Mouse (Mus musculus) inflammation-experienced regulatory T-cells, adult 6 months (primary cell): Measurements from ENCODE around the gene Lrrc59. TPM values are rescaled to one million over a fixed set of nuclear protein-coding genes. Genes with fewer than 3 reads are reported as not detected.
"Not testable (repeated sequence)": the region's sequence is repeated elsewhere in the genome, so short reads cannot be mapped to it uniquely, and the experiment has no call there.

Experiments
- ATAC-seq: one replicate; pipeline ENCODE4 v1.8.0; 2017
- polyA plus RNA-seq, 3 experiments: library from polyadenylated mRNA; unstranded; fragments of 100-300 nt; shearing (Covaris generic); gene quantifications; one replicate each; pipeline ENCODE4 v1.2.1; 2017

Lrrc59 gene
- polyA plus RNA-seq, 3 experiments from 2014 or later: 7.0 to 21.5 (median 9.9) TPM

DNA sequence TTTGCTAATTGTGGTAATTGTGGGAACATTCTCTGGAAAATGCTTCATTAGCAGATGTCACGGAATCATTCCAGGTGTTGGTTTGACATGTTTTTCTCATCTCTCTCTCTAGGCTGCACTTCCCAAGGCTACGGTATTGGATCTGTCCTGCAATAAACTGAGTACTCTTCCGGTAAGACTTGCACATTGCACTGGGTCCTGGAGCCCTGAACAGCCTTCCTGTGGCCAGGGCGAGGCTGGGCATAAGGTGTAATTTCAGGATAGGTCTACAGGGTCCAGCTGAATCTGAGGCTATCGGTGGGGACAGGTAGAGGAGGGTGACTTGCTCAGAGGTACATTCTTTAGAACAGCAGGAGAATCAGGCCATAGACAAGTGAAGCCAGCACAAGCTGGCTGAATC, 2.4 kb downstream of the Lrrc59 start:
- ATAC-seq: no peak

DNA sequence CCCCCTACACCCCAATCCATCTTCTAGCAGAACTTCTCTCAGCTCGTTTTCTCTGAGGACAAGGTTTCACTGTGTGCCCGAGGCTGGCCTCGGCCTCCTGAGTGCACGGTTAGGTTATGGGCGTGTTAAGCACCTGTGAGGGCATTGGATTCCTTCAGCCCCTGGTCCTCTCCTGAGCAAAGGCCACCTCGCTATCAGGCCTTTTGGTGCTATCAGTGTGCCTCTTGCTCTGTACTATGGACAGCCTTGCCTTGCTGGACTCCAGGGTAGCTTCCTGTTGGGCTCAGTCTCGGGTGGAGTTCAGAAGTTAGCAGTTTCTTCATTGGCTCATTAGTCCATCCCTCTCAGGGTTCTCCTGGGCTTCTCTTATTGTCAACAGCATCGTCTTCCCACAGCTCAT, 3.4 kb downstream of the Lrrc59 start:
- no peak for ATAC-seq

DNA sequence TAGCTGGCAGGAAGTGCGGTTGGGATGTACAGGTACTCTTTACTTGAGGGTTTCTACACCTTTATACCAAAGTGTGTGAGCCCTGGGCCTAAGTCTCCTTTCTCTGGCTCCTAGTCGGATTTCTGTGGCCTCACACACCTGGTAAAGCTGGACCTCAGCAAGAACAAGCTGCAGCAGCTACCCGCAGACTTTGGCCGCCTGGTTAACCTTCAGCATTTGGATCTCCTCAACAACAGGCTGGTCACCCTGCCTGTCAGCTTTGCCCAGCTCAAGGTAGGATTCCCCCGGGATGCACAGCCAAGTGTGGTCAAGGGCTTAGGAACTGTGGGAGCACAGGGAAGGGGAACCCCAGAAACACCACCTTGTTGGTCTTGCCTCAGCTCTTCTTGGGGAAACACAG, 4.9 kb downstream of the Lrrc59 start:
- no peak for ATAC-seq

DNA sequence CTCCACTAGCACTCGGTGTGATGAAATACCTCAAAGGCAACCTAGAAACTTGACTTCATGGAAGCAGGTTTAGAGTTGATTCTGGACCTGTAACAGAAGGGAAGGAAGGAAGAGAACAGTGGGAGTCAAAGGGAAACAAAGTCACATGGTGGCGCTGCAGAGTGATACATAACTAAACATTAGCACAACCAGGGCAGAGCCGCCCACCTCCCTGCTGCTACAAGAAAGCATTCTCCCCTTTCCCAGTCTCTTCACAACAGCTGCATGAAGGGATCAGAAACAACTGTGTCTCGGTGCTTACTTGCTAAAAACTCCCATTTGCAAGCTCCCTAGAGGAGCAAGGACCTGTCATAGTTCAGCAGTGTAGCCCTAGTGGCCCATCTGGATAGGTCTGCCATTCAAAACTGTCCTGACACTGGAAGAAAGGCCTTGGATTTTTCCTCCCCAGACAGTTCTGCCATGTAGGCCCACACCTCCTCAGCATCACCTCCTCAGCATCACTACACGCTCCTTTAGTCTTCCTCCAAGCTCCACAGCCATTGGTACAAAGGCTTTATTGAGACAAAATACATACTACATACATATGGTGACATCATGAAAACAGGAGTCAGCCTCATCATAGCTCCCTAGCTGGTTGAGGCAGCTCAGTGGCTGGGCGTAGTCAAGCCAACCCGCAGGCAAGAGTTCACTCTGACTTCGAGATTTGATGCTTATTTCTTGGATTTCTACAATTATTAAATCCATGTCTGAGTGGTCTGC, 15.1 kb downstream of the Lrrc59 start:
- no peak for ATAC-seq

DNA sequence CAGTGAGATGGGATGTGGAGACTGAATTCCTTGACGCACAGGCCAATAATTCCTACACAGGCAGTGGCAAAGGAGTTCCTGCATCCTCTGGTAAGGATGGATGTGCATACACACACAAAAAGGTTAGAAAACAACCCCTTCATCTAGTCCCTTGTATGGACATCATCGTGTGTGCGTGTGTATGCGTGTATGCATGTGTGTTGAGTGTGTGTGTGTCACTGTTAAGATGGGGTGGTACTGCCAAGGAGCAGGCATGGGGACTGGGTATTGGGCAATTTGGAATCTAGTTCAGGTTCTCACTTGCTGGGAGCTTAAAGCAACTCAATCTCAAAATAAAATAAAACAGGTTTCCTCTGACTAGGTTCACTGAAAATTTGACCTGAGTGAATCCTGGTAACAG, 16.9 kb downstream of the Lrrc59 start:
- ATAC-seq: no peak

DNA sequence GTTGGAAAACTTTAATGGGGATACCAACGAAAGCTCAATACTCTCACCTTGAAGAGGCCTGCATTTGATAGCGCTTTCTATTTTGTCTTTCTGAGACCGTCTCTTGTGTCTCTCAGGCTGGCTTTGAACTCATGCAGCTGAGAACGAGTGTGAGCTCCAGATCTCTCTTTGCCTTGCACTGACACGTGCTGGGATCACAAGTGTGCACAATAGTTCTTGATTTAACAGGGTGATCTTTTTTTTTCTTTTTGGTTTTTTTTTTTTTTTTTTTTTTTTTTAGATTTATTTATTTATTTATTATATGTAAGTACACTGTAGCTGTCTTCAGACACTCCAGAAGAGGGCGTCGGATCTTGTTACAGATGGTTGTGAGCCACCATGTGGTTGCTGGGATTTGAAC, 21.7 kb downstream of the Lrrc59 start:
- not testable (repeated sequence) for ATAC-seq

DNA sequence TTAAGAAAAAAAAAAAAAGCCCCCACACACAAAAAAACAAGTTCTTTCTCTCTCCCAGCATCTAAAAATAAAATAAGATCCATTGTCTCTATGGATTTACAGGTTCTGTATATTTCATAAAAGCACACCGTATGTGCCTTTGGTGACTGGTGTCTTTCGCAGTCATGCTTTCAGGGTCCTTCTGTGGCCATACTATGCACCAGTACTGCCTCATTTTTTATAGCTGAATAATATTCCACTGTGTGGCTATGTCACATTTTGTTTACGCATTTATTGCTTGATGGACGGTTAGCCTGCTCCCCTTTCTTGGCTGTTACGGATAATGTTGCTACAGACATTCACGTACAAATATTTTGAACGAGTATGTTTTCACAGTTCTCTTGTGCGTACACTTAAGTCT, 23.4 kb downstream of the Lrrc59 start:
- ATAC-seq: no peak

DNA sequence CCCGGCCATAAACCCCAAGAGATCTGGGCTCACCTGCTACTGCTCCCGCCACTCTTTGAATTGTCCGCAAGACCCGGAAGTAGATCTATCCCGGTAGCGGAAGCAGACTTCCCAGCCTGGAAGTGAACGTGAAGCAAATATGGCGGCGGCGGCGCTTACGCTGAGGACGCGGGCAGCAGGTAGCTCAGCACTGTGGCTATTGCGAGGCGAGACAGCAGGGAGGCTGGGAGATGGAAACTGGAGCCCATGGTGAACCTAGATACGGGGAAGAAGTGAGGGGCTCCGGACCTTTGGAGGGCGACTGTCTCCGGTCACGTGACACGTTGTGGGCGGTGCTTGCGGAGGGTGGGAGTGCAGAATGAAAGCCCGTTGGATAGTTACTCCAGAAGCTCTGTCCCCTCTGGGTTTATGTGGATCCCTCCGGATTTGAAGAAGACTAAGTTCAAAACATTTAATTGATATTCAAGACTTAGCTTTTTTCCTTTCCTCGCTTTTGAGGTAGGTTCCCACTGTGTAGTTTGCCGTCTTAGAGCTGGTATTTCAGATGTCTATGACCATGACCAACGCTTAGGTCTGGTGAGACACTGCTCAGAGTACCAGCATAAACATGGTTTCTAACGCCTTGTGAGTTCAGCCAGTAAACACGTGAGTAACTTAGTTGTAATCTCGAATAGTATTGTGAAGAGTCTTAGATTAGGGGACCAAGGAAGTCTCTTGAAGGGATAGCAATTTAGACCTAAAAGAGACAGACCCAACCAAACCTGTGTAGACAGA, 24.3 kb downstream of the Lrrc59 start, which contains the start of the genes Mrpl27 and Eme1:
Gene Mrpl27 (plus strand): TSS at position 105 of the 774 bp plus-strand sequence.
Gene Eme1 (minus strand): TSS at position 302 of the 774 bp plus-strand sequence.
- ATAC-seq: peak; percentile 84

DNA sequence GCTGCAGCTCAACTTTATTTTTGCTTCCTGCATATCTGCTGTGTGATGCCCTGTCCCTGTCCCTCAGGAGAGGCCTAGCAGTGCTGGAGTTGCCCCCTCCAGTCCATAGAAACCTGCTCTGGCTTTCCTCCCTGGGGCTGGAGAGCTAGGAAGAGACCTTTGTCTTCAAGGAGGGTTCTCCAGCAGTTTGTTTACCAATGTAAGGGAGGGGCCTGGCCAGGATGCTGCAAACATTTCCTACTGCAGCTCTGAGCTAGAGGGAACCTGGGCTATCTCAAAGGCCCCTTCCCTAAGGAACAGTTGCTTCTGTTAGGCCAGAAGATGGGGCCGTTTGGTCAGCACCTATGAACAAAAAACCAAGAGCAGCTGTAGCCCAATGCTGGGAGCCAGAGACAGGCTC, 31.8 kb downstream of the Lrrc59 start:
- no peak for ATAC-seq

DNA sequence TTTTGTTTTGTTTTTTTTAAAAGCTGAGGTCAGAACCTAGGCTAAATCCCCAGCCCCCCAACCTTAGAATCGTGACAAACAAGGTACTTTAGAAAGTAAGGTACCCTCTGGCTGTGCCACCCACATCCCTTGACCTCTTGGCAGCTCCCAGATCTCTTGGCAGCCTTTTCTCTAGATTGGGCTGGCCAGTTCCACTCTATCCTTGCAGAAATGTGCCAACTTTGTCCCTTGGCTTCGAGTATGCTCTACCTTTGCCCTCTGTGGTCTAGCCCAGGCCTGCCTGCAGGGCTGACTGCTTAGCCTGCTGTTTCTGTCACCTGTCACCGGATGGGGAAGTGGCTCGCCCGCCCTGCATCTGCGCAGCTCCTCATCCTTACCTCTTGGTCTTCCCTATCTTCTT, 35.7 kb downstream of the Lrrc59 start:
- no peak for ATAC-seq

DNA sequence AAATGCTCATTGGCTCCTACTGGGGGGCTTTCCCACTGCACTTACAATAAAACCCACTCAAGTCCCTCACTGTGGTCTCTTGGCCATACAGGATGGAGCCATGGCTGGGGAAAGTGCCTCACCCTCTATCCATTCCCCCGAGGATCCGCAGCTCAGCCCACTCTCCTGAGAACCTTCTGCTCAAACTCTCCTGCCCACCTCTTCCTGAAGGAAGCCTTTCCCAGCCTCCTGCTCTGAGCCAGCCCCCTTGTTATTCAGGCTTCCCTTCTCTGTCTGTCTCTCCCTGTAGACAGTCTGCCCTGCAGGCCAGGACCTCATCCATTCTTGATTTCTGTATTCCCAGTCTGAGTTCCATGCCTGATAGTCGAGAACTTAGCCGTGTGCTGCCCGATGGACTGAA, 45.4 kb downstream of the Lrrc59 start:
- ATAC-seq: no peak

DNA sequence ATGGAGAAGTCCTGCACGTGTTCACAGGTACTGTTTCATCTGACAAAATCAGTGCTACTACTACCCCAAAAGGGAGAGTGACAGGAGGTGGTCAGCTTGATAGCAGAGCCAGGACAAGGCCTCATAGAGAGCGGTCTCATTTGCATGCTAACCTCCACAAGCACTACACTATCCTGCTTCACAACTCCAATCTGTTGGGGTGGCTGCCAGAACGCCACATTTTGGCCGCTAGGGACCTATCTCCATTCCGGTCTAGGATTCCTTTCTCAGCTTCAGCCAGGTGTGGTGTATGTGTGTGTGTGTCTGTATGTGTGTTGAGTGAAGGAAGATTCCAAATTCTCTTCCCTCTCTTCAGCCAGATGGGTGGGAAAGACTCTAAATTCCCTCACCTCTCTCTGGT, 45.9 kb downstream of the Lrrc59 start:
- ATAC-seq: no peak

DNA sequence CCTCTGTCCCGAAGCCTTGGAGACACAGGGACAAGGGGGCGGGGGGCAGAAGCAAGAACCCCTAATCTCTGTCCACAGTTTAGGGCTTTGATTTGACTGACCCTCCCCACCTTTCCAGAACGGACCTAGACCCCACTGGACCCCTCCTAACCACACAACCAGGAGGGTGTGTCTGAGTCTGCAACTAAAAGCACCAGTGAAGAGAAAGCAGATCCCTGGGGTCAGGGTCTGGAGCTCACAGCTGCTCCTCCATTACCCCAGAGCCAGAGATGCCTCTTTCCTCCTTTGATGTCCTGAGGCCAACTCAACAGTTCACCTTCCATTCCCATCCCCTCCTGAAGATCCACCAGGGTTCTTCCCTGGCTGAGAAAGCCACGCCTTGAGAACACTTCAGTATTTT, 46.7 kb downstream of the Lrrc59 start:
- ATAC-seq: no peak

DNA sequence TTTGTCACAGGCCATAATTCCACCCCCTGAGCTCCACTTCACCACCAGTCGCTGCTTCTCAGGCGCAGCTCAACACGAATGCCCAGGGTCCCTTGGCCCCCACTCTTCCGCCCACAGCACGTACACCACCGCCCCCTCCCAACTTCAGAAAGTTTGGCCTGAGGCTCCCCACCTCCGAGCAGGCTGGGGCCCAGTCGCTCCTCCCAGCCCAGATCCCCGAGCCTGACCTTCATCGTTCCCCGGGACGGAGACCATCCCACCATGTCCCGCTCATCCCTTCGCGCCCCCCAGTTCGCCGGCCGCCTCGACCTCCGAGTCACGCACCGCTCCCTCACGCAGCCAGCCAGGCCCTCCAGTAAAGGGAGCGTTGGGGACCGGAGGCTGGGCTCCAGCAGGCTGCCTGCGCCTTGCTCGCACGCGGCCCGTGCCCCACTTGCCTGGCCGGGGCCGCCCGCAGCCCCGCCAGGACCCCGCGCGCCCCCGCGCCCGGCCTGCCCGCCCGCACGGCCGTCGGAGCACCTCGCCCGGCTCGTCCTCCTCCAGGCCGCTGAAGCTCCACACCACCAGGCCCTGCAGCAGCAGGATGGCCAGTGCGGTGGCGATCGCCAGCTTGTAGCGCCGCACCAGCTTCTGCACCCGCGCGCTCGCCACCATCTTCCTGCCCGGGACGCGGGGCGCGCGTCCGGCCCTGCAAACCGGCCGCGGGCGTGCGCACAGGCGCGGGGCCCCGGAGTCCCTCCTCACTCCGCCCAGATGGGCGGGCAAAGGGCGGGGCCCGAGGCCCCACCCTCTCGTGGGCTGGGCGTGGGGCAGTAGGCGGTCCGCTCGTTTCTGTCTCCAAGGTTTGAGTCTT, 47.4 kb downstream of the Lrrc59 start, which contains the start of gene Xylt2:
Gene Xylt2 (minus strand): TSS at position 762 of the 853 bp plus-strand sequence.
- ATAC-seq: peak; percentile 90

DNA sequence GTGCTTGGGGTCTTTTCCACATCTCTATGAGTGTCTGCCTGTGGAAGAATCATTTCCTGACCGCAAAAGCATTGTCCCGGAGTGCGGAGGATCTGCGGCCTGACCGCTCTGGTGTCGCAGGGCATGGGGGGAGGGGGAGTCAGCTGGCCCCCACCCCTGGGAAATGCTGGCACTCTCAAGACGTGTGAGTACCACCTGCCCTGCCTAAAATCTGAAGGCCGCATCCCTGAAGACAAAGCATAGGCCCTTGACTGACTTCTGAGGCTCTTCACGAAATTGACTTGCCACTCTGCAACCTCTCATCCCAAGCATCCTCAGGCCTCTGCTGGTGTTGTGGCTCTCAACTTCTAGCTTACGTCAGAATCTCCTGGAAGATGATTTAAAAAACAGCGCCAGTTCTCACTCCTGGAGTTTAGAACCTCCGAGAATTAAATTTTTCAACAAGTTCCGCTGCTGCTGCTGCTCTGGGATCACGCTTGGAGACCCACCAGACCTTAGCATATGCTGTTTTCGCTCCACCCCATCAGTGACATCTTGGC, 48.1 kb downstream of the Lrrc59 start:
- ATAC-seq: peak; percentile 29

DNA sequence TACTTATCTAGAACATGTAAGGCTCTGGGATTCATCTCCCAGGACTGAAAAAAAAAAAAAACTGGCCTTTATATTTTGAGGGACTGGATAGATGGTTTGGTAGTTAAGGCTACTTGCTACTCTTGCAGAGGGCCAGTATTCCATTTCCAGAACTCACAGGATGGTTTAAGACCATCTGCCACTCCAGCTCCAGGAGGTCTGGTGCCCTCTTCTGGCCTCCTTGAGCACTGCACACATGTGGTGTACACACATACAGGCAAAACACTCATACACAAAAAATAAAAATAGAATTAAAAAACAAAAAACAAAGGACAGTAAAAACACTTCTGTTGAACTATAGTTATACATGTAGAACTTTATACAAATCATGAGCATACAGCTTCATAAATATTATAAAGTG, 51.1 kb downstream of the Lrrc59 start:
- ATAC-seq: no peak

DNA sequence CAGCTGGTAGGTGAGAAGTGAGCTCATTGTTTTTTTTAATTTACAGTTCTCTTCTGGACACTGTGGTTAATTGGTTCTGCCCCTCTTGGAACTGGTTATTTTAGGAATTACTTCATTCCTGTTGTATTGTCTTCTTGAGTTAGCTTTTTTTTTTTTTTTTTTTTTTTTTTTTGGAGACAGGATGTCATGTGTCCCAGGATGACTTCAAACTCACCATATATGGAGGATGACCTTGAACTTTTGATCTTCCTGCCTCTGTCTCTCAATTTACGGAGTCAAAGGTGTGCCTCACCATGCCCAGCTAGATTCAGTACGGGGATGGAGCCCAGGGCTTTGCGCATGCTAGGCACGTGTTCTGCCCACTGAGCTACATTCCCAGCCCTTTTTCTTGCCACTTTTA, 52.1 kb downstream of the Lrrc59 start:
- no peak for ATAC-seq

DNA sequence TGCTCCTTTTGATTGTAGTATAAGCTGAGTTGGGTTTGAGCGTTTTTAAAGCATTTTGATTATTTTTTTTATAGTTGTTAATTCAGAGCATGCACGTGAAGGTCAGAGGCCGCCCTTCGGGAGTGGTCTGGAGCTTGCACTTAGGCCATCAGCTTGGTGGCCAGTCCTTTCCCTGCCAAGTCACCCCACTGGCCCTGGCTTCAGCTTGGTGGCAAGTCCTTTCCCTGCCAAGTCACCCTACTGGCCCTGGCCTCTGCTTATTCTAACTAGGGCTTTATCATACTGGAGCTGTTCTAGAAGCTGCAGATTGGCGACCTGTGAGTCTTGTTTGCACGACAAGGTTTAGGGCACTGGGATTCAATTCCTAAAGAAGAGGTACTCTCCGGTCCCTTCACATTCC, 52.9 kb downstream of the Lrrc59 start:
- ATAC-seq: no peak

DNA sequence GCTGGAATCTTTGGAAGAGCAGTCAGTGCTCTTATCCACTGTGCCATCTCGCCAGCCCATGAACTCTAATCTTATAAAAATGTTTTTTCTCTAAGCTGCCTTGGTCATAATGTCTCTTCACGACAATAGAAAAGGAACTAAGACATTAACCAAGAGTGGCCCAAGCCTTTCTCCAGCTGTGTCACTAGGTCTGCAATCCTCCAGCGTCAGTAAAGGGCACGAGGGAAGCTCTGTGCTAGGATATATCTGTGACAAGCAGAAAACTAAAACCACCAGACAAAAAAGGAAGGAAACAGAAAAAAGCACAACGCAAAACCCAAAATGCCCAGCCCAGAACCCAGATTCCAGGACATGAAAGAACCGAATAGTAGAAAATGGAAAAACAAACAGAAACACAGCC, 57.6 kb downstream of the Lrrc59 start:
- no peak for ATAC-seq

DNA sequence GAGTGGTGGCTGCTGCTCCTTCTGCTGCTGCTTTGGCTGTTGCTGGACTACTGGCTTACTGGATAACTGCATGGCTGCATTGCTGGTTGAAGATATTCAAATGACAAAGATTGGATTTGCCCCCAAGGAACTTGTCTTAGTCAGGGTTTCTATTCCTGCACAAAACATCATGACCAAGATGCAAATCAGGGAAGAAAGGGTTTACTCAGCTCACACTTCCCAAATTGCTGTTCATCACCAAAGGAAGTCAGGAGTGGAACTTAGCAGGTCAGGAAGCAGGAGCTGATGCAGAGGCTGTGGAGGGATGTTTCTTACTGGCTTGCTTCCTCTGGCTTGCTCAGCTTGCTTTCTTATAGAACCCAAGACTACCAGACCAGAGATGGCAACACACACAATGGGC, 62.9 kb downstream of the Lrrc59 start:
- not testable (repeated sequence) for ATAC-seq
